Mouse (Mus musculus): Measurements from ENCODE around the gene Cdx4.

DNA sequence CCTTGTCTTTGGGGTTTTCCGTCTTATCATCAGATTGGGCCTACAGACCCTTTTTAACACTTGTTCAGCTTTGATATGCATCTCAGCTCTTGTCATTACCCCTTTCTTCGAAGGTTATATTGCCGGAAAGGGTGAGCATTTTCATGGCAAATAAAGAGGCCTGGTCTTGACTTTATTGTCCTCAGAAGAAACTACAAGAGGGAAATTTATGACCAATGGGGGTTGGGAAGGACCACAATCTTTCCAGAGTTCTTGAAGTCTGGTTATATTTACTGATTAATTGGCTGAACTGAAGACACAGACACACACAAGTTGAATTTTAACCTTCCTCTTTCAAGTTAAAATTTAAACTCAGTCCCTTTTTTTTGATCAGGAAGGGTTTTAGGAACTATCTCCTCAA is 4.7 kb downstream of the Cdx4 start:
- TF ChIP-seq TCF12 (IDR thresholded peaks at IDR 0.05; ENCODE audit: insufficient read depth, poor library complexity, severe bottlenecking) (no peak), POLR2A (IDR thresholded peaks at IDR 0.05; ENCODE audit: insufficient read length, low read depth) (no peak), REST (IDR thresholded peaks at IDR 0.05; ENCODE audit: insufficient read depth, insufficient read length) (no peak)
